Mouse (Mus musculus) liver, postnatal 0 days (tissue): Measurements from ENCODE around the gene Lrwd1. TPM values are rescaled to one million over a fixed set of nuclear protein-coding genes. Genes with fewer than 3 reads are reported as not detected.
"Not testable (repeated sequence)": the region's sequence is repeated elsewhere in the genome, so short reads cannot be mapped to it uniquely, and the experiment has no call there.

Source experiments
- ATAC-seq: fragments of 200-750 bp; cut with Nextera tagmentation; 2 replicates; pipeline ENCODE4 v1.8.0; 2017; ENCODE audit warnings: mild to moderate bottlenecking, moderate library complexity
- DNase-seq: peaks from one replicate; pipeline ENCODE4 v3.0.0-alpha.2; 2016
- H3K27ac ChIP-seq: fragments of 300-500 bp; sonication (generic); 2 replicates; pipeline ENCODE4 v1.5.1; 2014; ENCODE audit warnings: antibody characterized with exemption, moderate library complexity, mild to moderate bottlenecking, low read depth
- H3K27me3 ChIP-seq: fragments of 300-500 bp; sonication (generic); 2 replicates; pipeline ENCODE4 v1.6.1; 2014; ENCODE audit warnings: low read length, control low read depth, mixed read lengths; ENCODE audit not compliant: insufficient read depth
- H3K36me3 ChIP-seq: fragments of 300-500 bp; sonication (generic); replicated peaks from 2 replicates; pipeline ENCODE4 v1.6.1; 2014; ENCODE audit warnings: mild to moderate bottlenecking, control low read depth, low read length, moderate library complexity, mixed read lengths; ENCODE audit not compliant: insufficient read depth
- H3K4me1 ChIP-seq: fragments of 300-500 bp; sonication (generic); 2 replicates; pipeline ENCODE4 v1.6.1; 2014; ENCODE audit warnings: antibody characterized with exemption, mild to moderate bottlenecking, control low read depth; ENCODE audit not compliant: insufficient read depth
- H3K4me2 ChIP-seq: fragments of 300-500 bp; sonication (generic); 2 replicates; pipeline ENCODE4 v1.6.1; 2014; ENCODE audit warnings: low read depth, mild to moderate bottlenecking, low read length, moderate library complexity, mixed read lengths
- H3K4me3 ChIP-seq: fragments of 300-500 bp; sonication (generic); 2 replicates; pipeline ENCODE4 v1.5.1; 2014; ENCODE audit warnings: low read depth, low read length
- H3K9ac ChIP-seq: fragments of 300-500 bp; sonication (generic); replicated peaks from 2 replicates; pipeline ENCODE4 v1.6.1; 2014; ENCODE audit warnings: mild to moderate bottlenecking, moderate library complexity
- H3K9me3 ChIP-seq: fragments of 300-500 bp; sonication (generic); 2 replicates; pipeline ENCODE4 v1.6.1; 2016; ENCODE audit warnings: mild to moderate bottlenecking, control low read depth, low read length, mixed read lengths
- CTCF ChIP-seq: sonication (generic); IDR thresholded peaks from 2 replicates; pipeline ENCODE4 v1.5.1; 2016; ENCODE audit warnings: antibody characterized with exemption, low read depth
- EP300 ChIP-seq: IDR thresholded peaks from 2 replicates; pipeline ENCODE4 v1.6.1; 2016; ENCODE audit warnings: antibody characterized with exemption, low read depth, mild to moderate bottlenecking
- WGBS: fragments of 180-500 bp; shearing (Covaris S2); extraction: QIAGEN DNeasy Blood & Tissue Kit; methylation state at CpG from one replicate; pipeline ENCODE4 v1.1.7; 2014; ENCODE audit not compliant: insufficient replicate concordance; 5-methylcytosine and 5-hydroxymethylcytosine counted together
- polyA plus RNA-seq: library from polyadenylated mRNA; unstranded; fragments of >200 nt; fragmentation: Nextera tagmentation; extraction: Ambion mirVana; gene quantifications from 2 replicates; pipeline ENCODE4 v1.2.1, GENCODE M21; 2015

Lrwd1 gene
- polyA plus RNA-seq, 1 experiment from 2014 or later = 16.5 TPM

- DNase-seq = no peak
- Histone ChIP-seq H3K4me2 (no peak overlapping the region), H3K4me3 (no peak overlapping the region), H3K9me3 (no peaks in the 10 kb centered on the region), H3K27ac (no peak overlapping the region), H3K27me3 (no peaks in the 10 kb centered on the region), H3K4me1 (peaks cover 18% of the 10 kb centered on the region), H3K9ac (no peak overlapping the region), H3K36me3 (peaks cover 7% of the 10 kb centered on the region)
- TF ChIP-seq EP300 (no peak), CTCF (peak; percentile 58)
- ATAC-seq = no peak
- 85% methylated on average over 3 of the region's 3 CpGs for WGBS
Observed at GRCm38 (mm10) chr5:136168071-136168470, 32.2 kb upstream of the Lrwd1 start.

GRCm38 (mm10) chr5:136167296-136167695, 31.4 kb upstream of the Lrwd1 start:
- 84% methylated on average over 4 of the region's 4 CpGs for WGBS
- Histone ChIP-seq H3K4me3 (no peak overlapping the region), H3K4me2 (no peak overlapping the region), H3K36me3 (peaks cover 7% of the 10 kb centered on the region), H3K9me3 (no peaks in the 10 kb centered on the region), H3K27me3 (no peaks in the 10 kb centered on the region), H3K4me1 (peaks cover 13% of the 10 kb centered on the region), H3K27ac (no peak overlapping the region), H3K9ac (no peak overlapping the region)
- DNase-seq = no peak
- ATAC-seq = no peak
- no peak for TF ChIP-seq CTCF
- TF ChIP-seq EP300 = no peak

DNA sequence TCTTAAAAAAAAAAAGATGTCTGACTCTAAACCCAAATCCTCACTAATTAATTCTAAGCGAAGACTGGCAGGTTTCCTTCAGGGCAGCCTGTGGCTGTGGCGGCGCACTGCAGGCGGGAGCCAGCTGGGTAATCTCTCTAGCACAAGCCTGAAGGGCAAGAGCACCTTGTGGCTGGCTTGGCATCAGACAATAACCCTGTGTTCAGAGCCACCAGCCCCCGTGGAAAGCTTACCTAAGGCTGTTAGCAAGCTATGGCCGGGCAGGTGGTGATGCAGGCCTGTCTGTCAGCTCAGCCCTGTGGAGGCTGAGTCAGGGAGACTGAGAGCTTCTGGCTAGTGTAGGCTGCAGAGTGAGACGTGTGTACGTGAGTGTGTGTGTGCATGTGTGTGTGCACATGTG, 29.4 kb upstream of the Lrwd1 start:
- H3K27ac ChIP-seq = no peak overlapping the region
- WGBS = 81% methylated on average over 8 of the region's 8 CpGs
- H3K4me1 ChIP-seq = 0 out of 2 replicates have a peak, but pooled peaks cover 2% of the 10 kb centered on the region
- no peak overlapping the region for H3K9ac ChIP-seq
- TF ChIP-seq EP300 (no peak), CTCF (no peak)
- ATAC-seq (no peak), DNase-seq (no peak)
- no peaks in the 10 kb centered on the region for H3K9me3 ChIP-seq
- H3K36me3 ChIP-seq = peaks cover 9% of the 10 kb centered on the region
- no peak overlapping the region for H3K4me2 ChIP-seq
- H3K27me3 ChIP-seq = no peaks in the 10 kb centered on the region
- H3K4me3 ChIP-seq = no peak overlapping the region

DNA sequence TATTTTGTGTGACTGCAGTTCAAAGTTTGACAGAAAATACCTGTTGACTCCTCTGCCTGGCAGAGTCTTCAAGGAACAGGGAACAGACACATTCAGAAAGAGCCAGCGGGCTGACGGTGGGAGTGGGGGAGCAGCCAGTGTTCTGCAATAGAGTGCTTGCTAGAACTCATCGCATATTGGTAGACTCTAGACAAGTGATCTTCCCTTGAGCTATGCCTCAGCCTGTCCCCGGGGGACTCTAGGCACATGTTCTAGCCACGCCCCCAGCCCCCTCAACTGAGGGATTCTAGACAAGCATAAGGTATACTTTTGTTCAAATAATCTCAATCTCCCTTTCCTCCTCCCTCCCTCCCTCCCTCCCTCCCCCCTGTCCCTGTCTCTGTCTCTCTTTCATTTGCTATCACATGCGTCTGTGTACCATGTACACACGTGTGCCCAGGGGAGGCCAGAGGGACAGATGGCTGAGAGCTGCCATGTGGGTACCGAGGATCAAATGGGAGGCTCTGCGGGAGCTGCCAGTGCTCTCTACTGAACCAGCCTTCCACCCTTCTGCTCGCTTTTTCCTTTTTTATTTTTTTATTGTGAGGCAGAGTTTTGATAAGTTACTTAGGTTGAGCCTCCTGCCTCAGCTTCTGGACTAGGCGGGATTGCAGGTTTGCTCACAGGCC, 28.1 kb upstream of the Lrwd1 start:
- no peaks in the 10 kb centered on the region for H3K4me1 ChIP-seq
- DNase-seq (no peak), ATAC-seq (no peak)
- no peaks in the 10 kb centered on the region for H3K27me3 ChIP-seq
- H3K27ac ChIP-seq = no peak overlapping the region
- no peak overlapping the region for H3K4me3 ChIP-seq
- no peak overlapping the region for H3K4me2 ChIP-seq
- H3K9ac ChIP-seq = no peak overlapping the region
- TF ChIP-seq CTCF = no peak
- no peak for TF ChIP-seq EP300
- WGBS = 76% methylated on average over 11 of the region's 11 CpGs
- H3K9me3 ChIP-seq = no peaks in the 10 kb centered on the region
- H3K36me3 ChIP-seq = peaks cover 10% of the 10 kb centered on the region

GRCm38 (mm10) chr5:136160084-136160483, 24.2 kb upstream of the Lrwd1 start:
- H3K9ac ChIP-seq, ATAC-seq, H3K4me3 ChIP-seq, H3K27ac ChIP-seq, H3K36me3 ChIP-seq, H3K9me3 ChIP-seq, H3K27me3 ChIP-seq, H3K4me1 ChIP-seq, DNase-seq, H3K4me2 ChIP-seq: not testable (repeated sequence)
- WGBS = 84% methylated on average over 11 of the region's 12 CpGs

- Histone ChIP-seq H3K4me1 (no peaks in the 10 kb centered on the region), H3K9me3 (no peaks in the 10 kb centered on the region), H3K9ac (no peak overlapping the region), H3K27me3 (no peaks in the 10 kb centered on the region), H3K4me3 (no peak overlapping the region), H3K36me3 (0 out of 2 replicates have a peak, but pooled peaks cover 2% of the 10 kb centered on the region), H3K27ac (no peak overlapping the region), H3K4me2 (no peak overlapping the region)
- ATAC-seq = no peak
- 89% methylated on average over 5 of the region's 5 CpGs for WGBS
- no peak for DNase-seq
- no peak for TF ChIP-seq CTCF
Observed at GRCm38 (mm10) chr5:136155399-136155798, 19.5 kb upstream of the Lrwd1 start.

- TF ChIP-seq CTCF (no peak), EP300 (no peak)
Observed at GRCm38 (mm10) chr5:136152365-136152764, 16.5 kb upstream of the Lrwd1 start.

DNA sequence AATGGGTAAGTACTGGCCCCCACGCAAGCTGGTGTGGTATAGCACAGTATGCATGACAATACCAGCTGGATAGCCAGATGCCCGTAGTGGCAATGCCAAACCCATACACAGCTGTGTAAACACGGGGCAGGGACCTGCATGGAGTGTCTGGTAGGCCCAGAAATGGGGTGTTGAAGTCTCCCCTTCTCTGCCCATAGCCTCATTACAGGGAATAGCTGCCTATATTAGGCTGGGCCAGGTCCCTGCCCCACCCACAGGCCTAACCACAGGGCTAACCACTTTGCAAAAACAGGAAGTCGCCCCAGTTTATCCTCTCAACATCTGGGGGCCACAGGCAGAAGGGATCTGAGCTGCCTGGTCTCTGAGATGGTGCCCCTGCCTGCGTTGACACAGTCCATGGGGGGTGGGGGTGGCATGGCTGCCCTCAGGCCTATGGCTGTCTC, 13.3 kb upstream of the Lrwd1 start:
- not testable (repeated sequence) for H3K4me1 ChIP-seq, H3K9me3 ChIP-seq, DNase-seq, H3K36me3 ChIP-seq, H3K9ac ChIP-seq, H3K4me2 ChIP-seq, H3K27me3 ChIP-seq, H3K4me3 ChIP-seq
- 26% methylated on average over 5 of the region's 5 CpGs for WGBS
- H3K27ac ChIP-seq = peak overlapping the region; percentile 59; the same call in 1 of the 2 replicates
- ATAC-seq = peak; percentile 87

More at GRCm38 (mm10) chr5:136152365-136152764, 16.5 kb upstream of the Lrwd1 start:
- Histone ChIP-seq H3K27me3 (no peaks in the 10 kb centered on the region), H3K4me1 (peaks cover 5% of the 10 kb centered on the region), H3K36me3 (no peaks in the 10 kb centered on the region), H3K27ac (no peak overlapping the region), H3K4me3 (no peak overlapping the region), H3K4me2 (no peak overlapping the region), H3K9me3 (no peaks in the 10 kb centered on the region), H3K9ac (no peak overlapping the region)
- DNase-seq = no peak
- ATAC-seq = no peak
- 71% methylated on average over 8 of the region's 8 CpGs for WGBS
